Mouse (Mus musculus) erythroblast, embryonic 14.5 days (primary cell): ENCODE measurements around the gene Mrpl28. TPM values are rescaled to one million over a fixed set of nuclear protein-coding genes. Genes with fewer than 3 reads are reported as not detected.

Experiments used
- H3K27me3 ChIP-seq: 2 replicates; pipeline ENCODE4 v1.6.1; 2012; ENCODE audit warnings: inconsistent platforms; ENCODE audit not compliant: control insufficient read depth
- H3K36me3 ChIP-seq: 2 replicates; pipeline ENCODE4 v1.6.1; 2012; ENCODE audit warnings: mild to moderate bottlenecking, inconsistent platforms; ENCODE audit not compliant: control insufficient read depth
- H3K4me1 ChIP-seq: 2 replicates; pipeline ENCODE4 v1.6.1; 2012; ENCODE audit warnings: inconsistent platforms; ENCODE audit not compliant: control insufficient read depth
- H3K4me3 ChIP-seq: replicated peaks from 2 replicates; pipeline ENCODE3; 2012; ENCODE audit warnings: moderate library complexity, mild to moderate bottlenecking, inconsistent platforms
- H3K9me3 ChIP-seq: 2 replicates; pipeline ENCODE4 v1.6.1; 2012; ENCODE audit warnings: low read length, inconsistent platforms, mixed read lengths; ENCODE audit not compliant: control insufficient read depth
- GATA1 ChIP-seq: IDR thresholded peaks from 2 replicates; pipeline ENCODE4 v1.6.1; 2012; ENCODE audit warnings: low read length, inconsistent platforms, mixed read lengths
- TAL1 ChIP-seq: IDR thresholded peaks from 3 replicates; pipeline ENCODE4 v1.6.1; 2012; ENCODE audit warnings: low read length, inconsistent platforms, mixed read lengths
- polyA plus RNA-seq: library from polyadenylated mRNA; stranded (reverse); fragments of >175 nt; gene quantifications from 2 replicates; pipeline ENCODE4 v1.2.3, GENCODE M21; 2012

Mrpl28 gene
- polyA plus RNA-seq, 1 experiment = 31.6 TPM

DNA sequence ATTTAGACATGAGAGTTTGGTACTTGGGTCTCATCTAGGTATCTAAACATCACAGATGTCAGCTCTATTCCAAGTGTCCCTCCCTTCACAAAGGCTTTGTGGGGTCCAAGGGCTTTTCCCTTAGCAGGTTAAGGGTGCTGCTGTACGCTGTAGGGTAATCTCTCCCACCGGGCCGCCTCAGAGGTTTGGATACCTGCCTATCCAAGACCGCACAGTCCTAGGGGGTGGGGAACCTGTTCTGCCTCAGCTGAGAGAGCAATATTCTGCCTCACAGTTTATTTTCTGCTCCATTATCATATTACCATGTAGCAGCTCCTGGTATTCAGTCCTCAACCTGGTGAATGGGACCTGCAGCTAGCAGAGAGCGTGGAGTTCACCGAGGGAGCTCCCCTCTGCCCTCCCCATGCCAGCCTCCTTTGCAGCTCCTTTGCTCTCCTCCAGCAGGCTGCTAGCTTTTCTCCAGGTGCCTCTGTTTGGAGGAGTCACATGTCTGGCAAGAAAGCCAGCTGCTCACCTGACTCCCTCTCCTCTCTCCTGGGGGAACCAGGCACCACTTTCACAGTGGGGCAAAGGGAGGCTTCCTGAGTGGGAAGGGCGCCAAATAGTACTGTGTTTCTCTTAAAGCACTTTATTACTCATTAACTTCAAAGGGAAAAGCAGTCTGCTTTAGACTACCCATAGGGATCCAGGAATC lies 7.9 kb upstream of the Mrpl28 start:
- Histone ChIP-seq H3K36me3 (no peaks in the 10 kb centered on the region), H3K27me3 (peaks cover 65% of the 10 kb centered on the region), H3K4me1 (peaks cover 26% of the 10 kb centered on the region), H3K9me3 (no peaks in the 10 kb centered on the region), H3K4me3 (no peak overlapping the region)
- TF ChIP-seq TAL1 (no peak), GATA1 (no peak)

DNA sequence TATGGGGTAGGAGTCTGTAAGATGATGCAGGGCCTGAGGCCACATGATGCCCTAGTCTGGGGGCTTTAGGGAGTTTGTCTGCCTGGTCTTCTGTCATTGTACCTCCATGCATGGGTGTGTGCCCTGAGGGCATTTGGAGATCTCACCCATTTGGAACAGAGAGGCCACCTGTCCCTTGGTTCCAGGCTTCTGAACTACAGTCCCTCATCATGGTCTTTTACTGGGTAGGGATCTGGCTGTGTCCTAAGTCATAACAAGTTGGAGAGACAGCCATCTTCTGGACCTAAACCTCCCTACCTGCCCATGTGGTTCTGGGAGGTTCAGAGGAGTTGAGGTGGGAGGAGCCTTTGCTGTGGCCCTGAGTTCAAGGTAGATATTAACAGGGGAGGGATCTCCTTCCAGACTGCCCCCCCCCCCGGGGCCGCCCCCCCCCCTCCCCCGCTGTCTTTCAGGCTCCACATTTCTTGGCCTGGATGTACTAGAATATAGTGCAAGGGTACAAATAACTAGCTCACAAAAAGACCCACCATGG lies 7.3 kb upstream of the Mrpl28 start:
- Histone ChIP-seq H3K9me3 (no peaks in the 10 kb centered on the region), H3K4me1 (peaks cover 28% of the 10 kb centered on the region), H3K36me3 (no peaks in the 10 kb centered on the region), H3K4me3 (no peak overlapping the region), H3K27me3 (peaks cover 59% of the 10 kb centered on the region)
- TF ChIP-seq GATA1 = no peak
- no peak for TF ChIP-seq TAL1

DNA sequence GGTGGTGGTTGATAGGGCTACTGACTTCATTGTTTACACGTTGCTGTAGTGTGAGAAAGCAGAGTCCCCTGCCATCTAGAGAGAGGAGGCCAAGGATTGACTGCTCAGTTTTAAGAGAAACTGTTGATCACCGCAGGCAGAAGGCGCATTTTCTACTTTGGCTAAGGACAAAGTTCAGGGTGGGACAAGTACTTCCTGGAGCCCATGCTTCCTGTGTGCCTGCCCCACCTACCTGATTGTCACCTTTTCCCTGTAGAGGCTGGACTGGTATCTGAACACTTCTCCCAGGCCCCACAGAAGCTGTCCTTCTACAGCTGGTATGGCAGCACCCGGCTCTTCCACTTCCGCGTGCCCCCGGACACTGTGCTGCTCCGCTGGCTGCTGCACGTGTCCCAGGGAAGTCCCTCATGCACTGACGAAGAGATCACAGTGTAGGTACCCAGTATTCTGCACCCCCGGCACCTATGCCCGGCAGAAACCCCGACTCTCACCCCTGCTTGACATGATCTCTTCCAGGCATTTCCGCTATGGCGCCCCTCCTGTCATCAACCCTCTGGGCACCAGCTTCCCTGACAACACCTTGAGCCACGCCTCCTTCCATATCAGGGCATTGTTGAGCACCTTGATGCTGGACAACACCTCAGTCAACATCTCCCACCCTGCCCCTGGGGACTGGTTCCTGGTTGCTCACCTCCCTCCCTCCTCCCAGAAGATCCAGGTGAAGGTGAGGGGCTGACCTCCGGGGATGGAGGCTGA lies 6.6 kb upstream of the Mrpl28 start:
- no peaks in the 10 kb centered on the region for H3K36me3 ChIP-seq
- no peak for TF ChIP-seq GATA1
- TF ChIP-seq TAL1 = no peak
- peaks cover 28% of the 10 kb centered on the region for H3K4me1 ChIP-seq
- H3K4me3 ChIP-seq = no peak overlapping the region
- H3K27me3 ChIP-seq = peaks cover 52% of the 10 kb centered on the region
- H3K9me3 ChIP-seq = no peaks in the 10 kb centered on the region

DNA sequence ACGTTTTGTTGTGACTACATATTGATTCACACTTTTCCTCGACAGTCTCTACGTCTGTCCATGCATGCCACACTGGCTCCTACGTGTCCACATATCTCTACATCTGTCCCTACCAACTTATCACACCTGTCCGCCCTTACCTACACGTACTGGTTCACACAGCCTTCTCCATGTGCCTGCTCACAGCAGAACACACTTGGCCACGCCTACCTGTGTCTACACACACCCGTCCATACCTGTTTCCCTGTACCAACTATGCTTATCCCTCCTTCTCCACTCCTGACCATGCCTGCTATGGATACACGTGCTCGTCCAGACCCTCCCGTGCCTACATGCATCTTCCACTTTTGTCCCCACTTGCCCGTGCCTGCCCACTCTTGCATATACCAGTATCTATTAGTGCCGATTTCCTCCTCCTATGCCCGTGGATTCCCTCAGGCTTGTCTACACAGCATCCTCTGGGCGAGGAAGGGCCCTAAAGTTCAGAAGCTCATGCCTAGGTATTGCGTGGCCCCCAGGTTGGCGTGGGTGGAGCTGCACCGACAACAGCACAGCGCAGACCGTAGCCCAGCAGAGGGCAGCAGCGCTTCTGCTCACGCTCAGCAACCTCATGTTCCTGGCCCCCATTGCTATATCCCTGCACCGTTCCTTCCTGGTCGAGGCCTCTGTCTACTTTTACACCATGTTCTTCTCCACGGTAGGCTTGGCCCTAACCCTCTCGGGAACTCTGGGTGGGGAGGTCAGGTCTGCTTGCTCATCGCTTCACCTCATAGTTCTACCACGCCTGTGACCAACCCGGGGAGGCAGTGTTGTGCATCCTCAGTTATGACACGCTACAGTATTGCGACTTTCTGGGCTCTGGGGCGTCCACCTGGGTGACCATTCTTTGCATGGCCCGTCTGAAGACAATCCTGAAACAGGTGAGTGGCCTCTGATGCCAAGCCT lies 3.3 kb upstream of the Mrpl28 start:
- no peaks in the 10 kb centered on the region for H3K9me3 ChIP-seq
- no peak overlapping the region for H3K4me3 ChIP-seq
- peaks cover 19% of the 10 kb centered on the region for H3K27me3 ChIP-seq
- H3K36me3 ChIP-seq = peaks cover 5% of the 10 kb centered on the region
- H3K4me1 ChIP-seq = peaks cover 27% of the 10 kb centered on the region
- TF ChIP-seq TAL1 = no peak
- no peak for TF ChIP-seq GATA1

DNA sequence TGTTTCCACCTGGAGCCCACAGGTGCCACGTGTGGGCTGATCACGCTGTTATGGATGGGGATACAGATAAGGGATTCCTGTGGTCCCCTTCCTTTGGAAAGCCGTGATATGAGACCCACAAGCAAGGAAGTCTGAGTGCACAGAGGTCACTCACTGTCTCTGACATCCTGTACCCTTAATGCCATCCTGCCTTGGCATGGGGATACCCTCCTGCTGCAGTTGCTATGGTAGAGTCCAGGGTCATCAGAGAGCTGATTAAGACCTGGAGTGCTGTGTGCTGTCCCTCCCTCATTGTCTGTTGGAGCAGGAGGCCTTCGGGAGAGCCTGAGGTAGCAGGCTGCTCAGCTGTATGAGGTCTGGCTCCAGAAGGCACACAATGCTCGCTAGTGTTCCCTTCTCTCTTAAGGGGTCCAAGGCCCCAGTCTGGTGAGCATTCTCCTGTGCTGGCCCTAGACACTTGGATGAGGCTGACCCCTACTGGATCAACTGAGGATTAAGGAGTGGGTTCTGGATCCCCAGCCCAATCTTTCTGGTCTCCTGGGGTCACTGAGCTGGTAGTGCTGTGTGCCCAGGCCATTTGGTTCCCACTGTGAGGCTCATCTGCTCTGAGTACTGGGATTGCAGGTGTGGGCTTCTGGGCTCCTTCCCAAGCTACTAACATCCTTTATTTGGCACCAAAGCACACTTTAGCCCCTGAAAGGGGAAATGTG lies 714 bp upstream of the Mrpl28 start:
- H3K27me3 ChIP-seq = peaks cover 2% of the 10 kb centered on the region; the same call in 1 of the 2 replicates
- H3K36me3 ChIP-seq = peaks cover 31% of the 10 kb centered on the region
- H3K4me1 ChIP-seq = peaks cover 32% of the 10 kb centered on the region
- H3K4me3 ChIP-seq = peak overlapping the region; percentile 82
- no peak for TF ChIP-seq GATA1
- no peak for TF ChIP-seq TAL1
- no peaks in the 10 kb centered on the region for H3K9me3 ChIP-seq

DNA sequence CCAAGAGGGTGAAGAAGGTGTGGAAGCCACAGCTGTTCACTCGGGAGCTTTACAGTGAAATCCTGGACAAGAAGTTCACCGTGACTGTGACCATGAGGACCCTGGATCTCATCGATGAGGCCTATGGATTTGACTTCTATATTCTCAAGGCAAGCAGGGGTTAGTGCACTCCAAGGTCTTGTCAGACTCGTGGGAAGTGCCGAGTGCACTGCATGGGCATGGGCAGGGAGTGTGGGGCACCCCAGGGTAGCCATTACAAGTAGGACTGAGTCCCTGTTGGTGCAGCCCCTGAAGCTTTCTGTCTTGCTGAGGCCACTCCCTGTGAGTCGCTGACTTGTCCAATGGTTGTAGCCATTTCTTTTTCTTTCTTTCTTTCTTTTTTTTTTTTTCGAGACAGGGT lies 1.3 kb downstream of the Mrpl28 start:
- H3K9me3 ChIP-seq = no peaks in the 10 kb centered on the region
- peaks cover 50% of the 10 kb centered on the region for H3K36me3 ChIP-seq
- no peaks in the 10 kb centered on the region for H3K27me3 ChIP-seq
- H3K4me3 ChIP-seq = peak overlapping the region; percentile 82
- peaks cover 31% of the 10 kb centered on the region for H3K4me1 ChIP-seq
- no peak for TF ChIP-seq TAL1
- no peak for TF ChIP-seq GATA1

DNA sequence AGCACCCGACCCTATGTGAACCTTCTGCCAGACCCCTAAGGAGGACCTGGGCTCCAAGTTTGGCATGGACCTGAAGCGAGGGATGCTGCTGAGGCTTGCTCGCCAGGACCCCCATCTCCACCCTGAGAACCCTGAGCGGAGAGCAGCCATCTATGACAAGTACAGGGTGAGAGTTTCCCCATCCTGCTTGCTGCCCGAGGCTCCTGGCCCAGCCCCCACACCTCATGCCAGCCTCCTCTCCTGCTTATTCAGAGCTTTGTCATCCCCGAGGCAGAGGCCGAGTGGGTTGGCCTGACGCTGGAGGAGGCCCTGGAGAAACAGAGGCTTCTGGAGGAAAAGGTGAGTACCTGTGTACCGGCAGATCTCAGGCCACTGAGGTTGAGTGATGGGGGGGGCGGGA lies 1.9 kb downstream of the Mrpl28 start:
- Histone ChIP-seq H3K36me3 (peaks cover 57% of the 10 kb centered on the region), H3K9me3 (no peaks in the 10 kb centered on the region), H3K4me1 (peaks cover 24% of the 10 kb centered on the region), H3K27me3 (no peaks in the 10 kb centered on the region), H3K4me3 (no peak overlapping the region)
- TF ChIP-seq TAL1 = no peak
- no peak for TF ChIP-seq GATA1

DNA sequence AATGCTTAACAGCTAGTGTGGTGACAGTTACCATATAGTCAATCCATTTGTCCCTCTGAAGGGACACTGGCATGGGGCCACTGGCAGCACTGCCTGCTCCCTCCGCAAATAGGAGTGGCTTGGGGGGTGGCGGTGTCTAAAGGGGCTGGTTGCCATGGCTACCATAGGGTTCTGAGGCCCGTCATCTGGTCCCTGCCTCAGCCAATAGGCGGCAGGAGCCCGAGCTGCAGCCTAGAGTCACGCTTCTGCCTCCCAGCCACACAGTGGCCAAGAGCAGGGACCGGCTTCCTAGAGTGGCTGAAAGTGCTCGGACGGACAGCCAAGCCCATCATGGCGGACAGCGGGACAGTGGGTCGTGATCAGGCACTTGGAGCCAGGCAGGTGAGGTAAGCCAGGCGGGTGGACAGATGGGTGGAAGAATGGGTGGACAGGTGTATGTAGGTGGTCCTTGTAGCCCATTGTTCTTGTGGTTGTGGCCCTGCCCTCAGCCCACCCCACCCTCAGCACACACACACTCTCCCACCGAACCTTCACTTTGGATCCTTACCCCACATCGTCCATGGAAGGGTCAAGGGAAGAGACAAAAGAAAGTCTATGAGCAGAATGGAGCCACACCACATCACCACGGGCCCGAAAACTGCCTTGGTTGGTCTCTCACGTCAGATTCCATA lies 7.9 kb downstream of the Mrpl28 start:
- no peaks in the 10 kb centered on the region; the same call in 1 of the 2 replicates for H3K4me1 ChIP-seq
- H3K36me3 ChIP-seq = peaks cover 69% of the 10 kb centered on the region
- TF ChIP-seq TAL1 (no peak), GATA1 (no peak)
- H3K4me3 ChIP-seq = no peak overlapping the region
- H3K27me3 ChIP-seq = no peaks in the 10 kb centered on the region
- no peaks in the 10 kb centered on the region for H3K9me3 ChIP-seq
